Mouse (Mus musculus) lung, postnatal 36 days (tissue): ENCODE results near the gene Bach2.

Experiments used
- DNase-seq: peaks from one replicate; pipeline ENCODE4 v3.0.0; 2022; ENCODE audit warnings: mixed read lengths

Bach2 gene

GRCm38 (mm10) chr4:32389107-32389800 is 150.7 kb downstream of the Bach2 start:
- no peak for DNase-seq

GRCm38 (mm10) chr4:32391260-32391659 is 152.7 kb downstream of the Bach2 start:
- no peak for DNase-seq

GRCm38 (mm10) chr4:32393226-32393625 is 154.6 kb downstream of the Bach2 start:
- no peak for DNase-seq

GRCm38 (mm10) chr4:32393951-32394350 is 155.3 kb downstream of the Bach2 start:
- no peak for DNase-seq

- no peak for DNase-seq
Observed at GRCm38 (mm10) chr4:32394850-32395249, 156.2 kb downstream of the Bach2 start.

GRCm38 (mm10) chr4:32401459-32401858 is 162.9 kb downstream of the Bach2 start:
- peak; percentile 40 for DNase-seq

GRCm38 (mm10) chr4:32403506-32403905 is 164.9 kb downstream of the Bach2 start:
- no peak for DNase-seq

- no peak for DNase-seq
Observed at GRCm38 (mm10) chr4:32405149-32405882, 166.7 kb downstream of the Bach2 start.

GRCm38 (mm10) chr4:32405985-32406384 is 167.4 kb downstream of the Bach2 start:
- DNase-seq = no peak

GRCm38 (mm10) chr4:32408535-32408934 is 169.9 kb downstream of the Bach2 start:
- no peak for DNase-seq

GRCm38 (mm10) chr4:32409116-32409880 is 170.7 kb downstream of the Bach2 start:
- no peak for DNase-seq

GRCm38 (mm10) chr4:32413063-32413462 is 174.5 kb downstream of the Bach2 start:
- DNase-seq = no peak

- DNase-seq = no peak
Observed at GRCm38 (mm10) chr4:32413505-32413904, 174.9 kb downstream of the Bach2 start.

GRCm38 (mm10) chr4:32414959-32415358 is 176.4 kb downstream of the Bach2 start:
- no peak for DNase-seq

GRCm38 (mm10) chr4:32417939-32418338 is 179.3 kb downstream of the Bach2 start:
- DNase-seq = no peak

- no peak for DNase-seq
Observed at GRCm38 (mm10) chr4:32421570-32421969, 183.0 kb downstream of the Bach2 start.

- no peak for DNase-seq
Observed at GRCm38 (mm10) chr4:32422427-32422826, 183.8 kb downstream of the Bach2 start.

- DNase-seq = peak; percentile 34
Observed at GRCm38 (mm10) chr4:32423667-32424066, 185.1 kb downstream of the Bach2 start.

GRCm38 (mm10) chr4:32424434-32424833 is 185.8 kb downstream of the Bach2 start:
- no peak for DNase-seq

GRCm38 (mm10) chr4:32425060-32425459 is 186.5 kb downstream of the Bach2 start:
- no peak for DNase-seq

- DNase-seq = no peak
Observed at GRCm38 (mm10) chr4:32425641-32426040, 187.0 kb downstream of the Bach2 start.

- DNase-seq = no peak
Observed at GRCm38 (mm10) chr4:32426779-32427577, 188.4 kb downstream of the Bach2 start.

GRCm38 (mm10) chr4:32428738-32429137 is 190.1 kb downstream of the Bach2 start:
- no peak for DNase-seq
